ENCODE assay signal across 7 mouse cellular contexts in genomic region chr1:172247679-172248078, GRCm38 (mm10). TPM values are rescaled to one million over a fixed set of nuclear protein-coding genes. Genes with fewer than 3 reads are reported as not detected.
DNase-seq lines count a peak whose midpoint lies in the region; ATAC-seq lines count a peak whose summit lies in the region.

No protein-coding gene starts in this region.

- H3K4me2 ChIP-seq in neural tube, embryonic 15.5 days = no peak overlapping the region
- H3K4me2 ChIP-seq in neural tube, embryonic 14.5 days (ENCODE audit: low read depth, low read length) = no peak overlapping the region

- H3K4me3 ChIP-seq in neural tube, embryonic 15.5 days (replicated peaks) = no peak overlapping the region
- no peak overlapping the region for H3K4me3 ChIP-seq in limb, embryonic 10.5 days
- H3K4me3 ChIP-seq in neural tube, embryonic 14.5 days (ENCODE audit: low read depth, low read length) = no peak overlapping the region

- ATAC-seq in neural tube, embryonic 15.5 days (ENCODE audit: low FRiP score) = no peak
- ATAC-seq in neural tube, embryonic 14.5 days (ENCODE audit: low read depth) = peak; percentile 46; the same call in 1 of the 2 replicates

- H3K4me1 ChIP-seq in neural tube, embryonic 15.5 days = peaks cover 8% of the 10 kb centered on the region; the same call in 1 of the 2 replicates
- peaks cover 17% of the 10 kb centered on the region; the same call in 1 of the 2 replicates for H3K4me1 ChIP-seq in limb, embryonic 10.5 days
- H3K4me1 ChIP-seq in neural tube, embryonic 14.5 days (ENCODE audit: control insufficient read depth, insufficient read depth, low read length) = no peaks in the 10 kb centered on the region

- H3K36me3 ChIP-seq in neural tube, embryonic 15.5 days = no peaks in the 10 kb centered on the region
- no peaks in the 10 kb centered on the region for H3K36me3 ChIP-seq in limb, embryonic 10.5 days
- H3K36me3 ChIP-seq in neural tube, embryonic 14.5 days (ENCODE audit: control insufficient read depth, insufficient read depth, low read length) = no peaks in the 10 kb centered on the region

- peaks cover 3% of the 10 kb centered on the region; the same call in 1 of the 2 replicates for H3K27me3 ChIP-seq in neural tube, embryonic 15.5 days (replicated peaks)
- H3K27me3 ChIP-seq in limb, embryonic 10.5 days (ENCODE audit: low read depth, poor library complexity, severe bottlenecking) = peaks cover 41% of the 10 kb centered on the region
- H3K27me3 ChIP-seq in neural tube, embryonic 14.5 days (ENCODE audit: control insufficient read depth, insufficient read depth, low read length) = no peaks in the 10 kb centered on the region

- H3K9me3 ChIP-seq in neural tube, embryonic 15.5 days (replicated peaks) = no peaks in the 10 kb centered on the region
- no peaks in the 10 kb centered on the region for H3K9me3 ChIP-seq in limb, embryonic 10.5 days (replicated peaks)
- H3K9me3 ChIP-seq in neural tube, embryonic 14.5 days (ENCODE audit: control insufficient read depth, low read length) = no peaks in the 10 kb centered on the region

- WGBS in neural tube, embryonic 15.5 days = 53% methylated on average over 2 of the region's 2 CpGs
- WGBS in limb, embryonic 10.5 days = 58% methylated on average over 2 of the region's 2 CpGs
- WGBS in neural tube, embryonic 14.5 days = 44% methylated on average over 2 of the region's 2 CpGs

- no peak overlapping the region for H3K9ac ChIP-seq in neural tube, embryonic 15.5 days (replicated peaks)
- no peak overlapping the region for H3K9ac ChIP-seq in neural tube, embryonic 14.5 days (replicated peaks; ENCODE audit: low read depth, low read length)

- DNase-seq in neural tube, embryonic 10.5 days (ENCODE audit: extremely low spot score, low spot score) = peak; percentile 35
- peak; percentile 29 to 36 for DNase-seq in adrenal gland, postnatal 36 days
- DNase-seq in gastrocnemius, postnatal 10 days = peak; percentile 29
- DNase-seq in limb, embryonic 10.5 days (ENCODE audit: low spot score) = peak; percentile 43
- DNase-seq in urinary bladder, adult 18-20 months (ENCODE audit: low spot score in 2 of 2) = no peak

- H3K27ac ChIP-seq in neural tube, embryonic 15.5 days (replicated peaks) = no peak overlapping the region
- no peak overlapping the region for H3K27ac ChIP-seq in limb, embryonic 10.5 days
- H3K27ac ChIP-seq in neural tube, embryonic 14.5 days (ENCODE audit: low read depth, low read length) = no peak overlapping the region

RNA-seq across cellular contexts. Expression of gene Atp1a4, which starts 10.5 kb away (rescaled TPM):
- 0.05 TPM in 1 of 2 replicates, not detected in the other for polyA plus RNA-seq in neural tube, embryonic 15.5 days (2015; fragmentation: Nextera tagmentation; extraction: Ambion mirVana)
- total RNA-seq in adrenal gland, postnatal 36 days (2021) = 1 to 10 TPM in 1 of 2 experiments, under 1 TPM in 1; 0.53 to 1.4 TPM
- total RNA-seq in gastrocnemius, postnatal 10 days (2021) = under 1 TPM; 0.61 to 0.66 TPM
- polyA plus RNA-seq in limb, embryonic 10.5 days (2016; fragmentation: Nextera tagmentation; extraction: Ambion mirVana) = not detected in 2 replicates
- not detected in 2 replicates for polyA plus RNA-seq in neural tube, embryonic 14.5 days (2014; fragmentation: Nextera tagmentation; extraction: Ambion mirVana)

RNA-seq across cellular contexts. Expression of gene Igsf8, which starts 13.8 kb away (rescaled TPM):
- 70.9 and 71.3 TPM in 2 replicates for polyA plus RNA-seq in neural tube, embryonic 15.5 days (2015; fragmentation: Nextera tagmentation; extraction: Ambion mirVana)
- 10 to 100 TPM; 24.9 to 39.2 TPM for total RNA-seq in adrenal gland, postnatal 36 days (2021)
- total RNA-seq in gastrocnemius, postnatal 10 days (2021) = 10 to 100 TPM; 15.4 to 19.1 TPM
- polyA plus RNA-seq in limb, embryonic 10.5 days (2016; fragmentation: Nextera tagmentation; extraction: Ambion mirVana) = 30.0 and 40.8 TPM in 2 replicates
- 66.2 and 72.2 TPM in 2 replicates for polyA plus RNA-seq in neural tube, embryonic 14.5 days (2014; fragmentation: Nextera tagmentation; extraction: Ambion mirVana)

RNA-seq across cellular contexts. Expression of gene Casq1, which starts 28.0 kb away (rescaled TPM):
- 3.8 and 4.0 TPM in 2 replicates for polyA plus RNA-seq in neural tube, embryonic 15.5 days (2015; fragmentation: Nextera tagmentation; extraction: Ambion mirVana)
- total RNA-seq in adrenal gland, postnatal 36 days (2021) = under 1 TPM in 1 of 2 experiments, not detected in 1; 0.46 TPM
- total RNA-seq in gastrocnemius, postnatal 10 days (2021) = 1,000 to 10,000 TPM; 4,961 to 5,359 TPM
- polyA plus RNA-seq in limb, embryonic 10.5 days (2016; fragmentation: Nextera tagmentation; extraction: Ambion mirVana) = 1.0 and 1.6 TPM in 2 replicates
- polyA plus RNA-seq in neural tube, embryonic 14.5 days (2014; fragmentation: Nextera tagmentation; extraction: Ambion mirVana) = 1.4 and 1.6 TPM in 2 replicates

RNA-seq across cellular contexts. Expression of gene Pea15a, which starts 41.1 kb away (rescaled TPM):
- polyA plus RNA-seq in neural tube, embryonic 15.5 days (2015; fragmentation: Nextera tagmentation; extraction: Ambion mirVana) = 378 and 415 TPM in 2 replicates
- 10 to 100 TPM; 53.9 to 62.1 TPM for total RNA-seq in adrenal gland, postnatal 36 days (2021)
- 10 to 100 TPM; 72.5 to 82.1 TPM for total RNA-seq in gastrocnemius, postnatal 10 days (2021)
- polyA plus RNA-seq in limb, embryonic 10.5 days (2016; fragmentation: Nextera tagmentation; extraction: Ambion mirVana) = 68.0 and 88.4 TPM in 2 replicates
- 350 and 391 TPM in 2 replicates for polyA plus RNA-seq in neural tube, embryonic 14.5 days (2014; fragmentation: Nextera tagmentation; extraction: Ambion mirVana)

RNA-seq across cellular contexts. Expression of gene Atp1a2, which starts 50.2 kb away (rescaled TPM):
- 57.9 and 63.1 TPM in 2 replicates for polyA plus RNA-seq in neural tube, embryonic 15.5 days (2015; fragmentation: Nextera tagmentation; extraction: Ambion mirVana)
- 100 to 1,000 TPM; 134 to 155 TPM for total RNA-seq in adrenal gland, postnatal 36 days (2021)
- total RNA-seq in gastrocnemius, postnatal 10 days (2021) = 100 to 1,000 TPM; 695 to 761 TPM
- 0.62 and 3.2 TPM in 2 replicates for polyA plus RNA-seq in limb, embryonic 10.5 days (2016; fragmentation: Nextera tagmentation; extraction: Ambion mirVana)
- 23.6 and 27.9 TPM in 2 replicates for polyA plus RNA-seq in neural tube, embryonic 14.5 days (2014; fragmentation: Nextera tagmentation; extraction: Ambion mirVana)

Comparison
In these comparisons a context has a peak if more than half of its experiments do, and no peak if none do; other contexts are left out.
1. DNase-seq: peak in neural tube, embryonic 10.5 days (single experiment), adrenal gland, postnatal 36 days (2 of 2), gastrocnemius, postnatal 10 days (single experiment) and limb, embryonic 10.5 days (single experiment); none in urinary bladder, adult 18-20 months (0 of 2).